In the genomic region with DNA sequence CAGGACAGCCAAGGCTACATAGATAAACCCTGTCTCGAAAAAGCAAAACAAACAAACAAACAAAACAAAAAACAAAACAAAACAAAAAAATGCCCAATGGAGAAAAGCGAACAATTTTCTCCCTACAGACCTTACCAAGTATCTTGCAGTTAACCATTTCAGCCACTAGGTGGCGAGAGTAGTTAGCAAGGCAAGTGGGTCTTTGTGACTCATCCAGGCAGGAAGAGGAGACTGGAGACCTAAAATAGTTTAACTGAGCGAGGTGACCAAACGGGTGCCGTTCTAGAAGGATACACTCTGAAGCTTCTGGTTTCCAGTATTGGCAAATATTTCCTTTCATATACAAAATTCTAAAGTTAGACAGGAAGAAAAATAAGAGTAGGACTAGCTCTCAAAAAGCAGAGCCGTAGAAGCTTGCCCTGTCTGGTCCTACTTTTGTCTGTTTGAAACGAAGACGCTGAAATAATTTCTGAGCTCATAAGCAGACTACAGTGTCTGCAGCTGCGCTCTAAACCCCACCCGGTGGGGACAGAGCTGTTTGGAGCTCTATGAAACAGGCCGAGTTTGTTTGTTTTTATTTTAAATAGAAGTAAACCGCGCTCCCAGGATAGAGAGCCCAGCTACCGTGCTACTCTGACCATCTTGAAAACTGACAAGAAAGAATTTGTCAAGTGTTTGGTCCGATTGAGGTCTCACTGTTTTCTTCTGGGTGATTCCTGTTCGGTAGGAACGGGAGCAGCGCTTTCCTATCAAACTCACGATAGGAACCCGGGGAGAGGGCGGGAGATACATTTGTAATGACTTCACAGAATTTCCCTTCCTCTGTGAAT, we compare ENCODE assay signal across 8 mouse cellular contexts. TPM values are rescaled to one million over a fixed set of nuclear protein-coding genes. Genes with fewer than 3 reads are reported as not detected.
DNase-seq lines count a peak whose midpoint lies in the region; ATAC-seq lines count a peak whose summit lies in the region.

No protein-coding gene starts in this region.

- no peak overlapping the region for H3K4me3 ChIP-seq in hindbrain, embryonic 14.5 days (replicated peaks; ENCODE audit: low read length)

- peak; percentile 85 for DNase-seq in R1 (ENCODE audit: low read depth, low spot score)
- peak; percentile 88 to 92 for DNase-seq in cerebellum, postnatal 10 days
- DNase-seq in frontal cortex, postnatal 14 days (ENCODE audit: low spot score in 2 of 2) = peak; percentile 38 to 72
- peak; percentile 93 for DNase-seq in hindbrain, embryonic 14.5 days (ENCODE audit: low spot score)
- peak; percentile 47 to 79 for DNase-seq in layer of hippocampus, postnatal 25 days (ENCODE audit: extremely low spot score in 1 of 2, low spot score in 1 of 2)
- DNase-seq in lung, postnatal 14 days = peak; percentile 92
- DNase-seq in retina, postnatal 1 day = peak; percentile 91
- peak; percentile 62 to 64 for DNase-seq in urinary bladder, postnatal 36 days (ENCODE audit: low spot score in 2 of 2)

- H3K9ac ChIP-seq in hindbrain, embryonic 14.5 days = no peak overlapping the region

- H3K4me1 ChIP-seq in hindbrain, embryonic 14.5 days (replicated peaks; ENCODE audit: control insufficient read depth, insufficient read depth, low read length) = 0 out of 2 replicates have a peak, but pooled peaks cover 3% of the 10 kb centered on the region

- ATAC-seq in hindbrain, embryonic 14.5 days (ENCODE audit: low FRiP score) = peak; percentile 68; the same call in 1 of the 2 replicates

- no peak overlapping the region for H3K27ac ChIP-seq in hindbrain, embryonic 14.5 days

- H3K9me3 ChIP-seq in hindbrain, embryonic 14.5 days (ENCODE audit: control insufficient read depth, low read length) = no peaks in the 10 kb centered on the region

- H3K4me2 ChIP-seq in hindbrain, embryonic 14.5 days (replicated peaks) = peak overlapping the region; percentile 11

- WGBS in hindbrain, embryonic 14.5 days = 49% methylated on average over 22 of the region's 22 CpGs

- H3K27me3 ChIP-seq in hindbrain, embryonic 14.5 days (ENCODE audit: control insufficient read depth, insufficient read depth, low read length) = no peaks in the 10 kb centered on the region

- H3K36me3 ChIP-seq in hindbrain, embryonic 14.5 days (replicated peaks; ENCODE audit: control insufficient read depth, insufficient read depth) = no peaks in the 10 kb centered on the region

RNA-seq across cellular contexts. Expression of a gene that starts 31.0 kb away (rescaled TPM):
- 0.20 and 0.62 TPM in 2 replicates for polyA plus RNA-seq in hindbrain, embryonic 14.5 days (2014; fragmentation: Nextera tagmentation; extraction: Ambion mirVana)
- total RNA-seq in layer of hippocampus, postnatal 25 days (2021) = not detected
